Mouse (Mus musculus) c-Kit-negative CD71-positive TER-119-positive erythroid progenitor cells, embryonic 14.5 days (primary cell): ENCODE data around the gene Col18a1.

ENCODE experiments used
- DNase-seq: peaks from one replicate; pipeline ENCODE4 v3.0.0-alpha.2; 2013; ENCODE audit warnings: low read depth, low spot score

Col18a1 gene

DNA sequence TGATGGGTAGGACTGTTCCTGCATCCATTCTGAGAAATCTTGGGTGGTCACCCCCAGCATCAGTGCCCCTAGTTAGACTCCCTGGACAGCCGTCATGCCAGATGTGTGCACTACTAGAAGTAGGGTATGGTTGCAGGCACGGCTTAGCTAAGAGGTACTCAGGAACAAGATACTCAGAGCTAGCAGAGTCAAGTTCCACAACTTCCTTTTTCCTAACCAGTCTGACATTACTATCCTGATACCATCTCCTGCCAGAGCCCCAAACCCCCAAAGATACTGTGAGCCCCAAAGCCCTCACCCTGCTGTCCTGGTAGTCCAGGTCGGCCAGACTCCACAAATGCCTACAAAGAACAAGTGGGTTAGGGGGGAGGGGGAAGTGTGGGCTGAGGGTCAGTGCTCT, 102.1 kb downstream of the Col18a1 start:
- no peak for DNase-seq

DNA sequence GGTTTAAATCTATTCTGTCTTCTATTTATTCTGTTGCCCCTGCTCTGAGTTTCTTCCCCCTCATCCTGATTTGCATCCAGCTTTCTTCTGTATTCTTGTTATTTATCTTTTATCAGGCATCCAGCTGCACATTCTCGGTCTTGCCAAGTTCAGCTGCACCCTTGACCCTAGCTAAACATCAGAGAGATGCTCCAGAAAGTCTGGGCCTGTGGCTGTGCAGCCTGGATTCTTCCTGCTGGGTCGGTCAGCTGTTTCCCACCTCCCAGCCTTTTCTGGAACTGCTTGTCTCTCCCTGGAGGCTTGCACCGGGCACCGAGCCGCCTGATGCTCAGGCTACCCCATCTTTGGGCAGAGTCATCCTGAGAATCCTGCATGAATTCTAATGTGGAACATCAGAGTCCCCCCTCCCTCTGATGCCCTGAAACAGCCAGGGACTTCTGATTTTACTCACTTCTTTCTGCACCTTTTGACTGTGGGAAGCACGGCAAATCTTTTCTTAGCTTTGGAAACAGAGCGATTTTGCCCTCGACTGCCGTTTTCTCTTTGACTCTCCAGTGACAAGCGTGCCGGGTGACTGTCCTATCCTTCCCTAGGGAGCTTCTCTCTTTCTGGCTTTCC, 103.8 kb downstream of the Col18a1 start:
- no peak for DNase-seq

DNA sequence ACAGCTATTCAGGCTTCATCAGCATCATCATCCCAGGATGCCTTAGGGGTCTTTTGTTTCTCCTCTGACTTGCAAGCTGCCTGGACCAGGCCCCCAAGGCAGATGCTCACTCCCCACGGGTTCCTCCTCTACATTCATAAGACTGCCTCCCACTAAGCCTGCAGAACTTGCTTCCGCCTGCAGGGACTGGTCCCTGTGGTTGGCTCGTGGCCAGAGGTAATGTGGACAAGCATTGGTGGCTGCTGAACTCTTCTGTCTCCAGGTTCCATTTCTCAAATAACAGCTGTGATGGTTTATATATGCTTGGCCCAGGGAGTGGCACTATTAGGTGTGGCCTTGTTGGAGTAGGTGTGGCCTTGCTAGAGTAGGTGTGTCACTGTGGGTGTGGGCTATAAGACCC, 104.9 kb downstream of the Col18a1 start:
- DNase-seq: no peak

DNA sequence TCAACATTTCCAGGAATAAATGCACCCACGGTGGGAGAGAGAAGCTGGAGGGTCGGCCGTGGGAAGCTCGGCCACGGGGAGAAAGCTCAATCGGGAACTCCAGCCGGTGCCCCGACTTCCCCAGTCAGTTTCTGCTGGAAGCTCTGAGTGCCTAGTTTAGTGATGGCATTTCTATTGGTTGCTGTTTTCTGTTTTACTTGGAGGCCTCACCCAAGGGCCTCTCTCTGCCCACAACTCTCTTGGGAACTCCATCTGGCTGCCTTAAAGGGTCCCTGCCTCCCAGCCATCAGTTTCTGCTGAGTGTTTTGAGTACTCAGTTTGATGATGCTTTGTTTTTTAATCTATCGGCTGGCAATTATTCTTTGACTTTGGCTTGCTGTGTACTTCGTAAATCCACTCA, 109.6 kb downstream of the Col18a1 start:
- no peak for DNase-seq

DNA sequence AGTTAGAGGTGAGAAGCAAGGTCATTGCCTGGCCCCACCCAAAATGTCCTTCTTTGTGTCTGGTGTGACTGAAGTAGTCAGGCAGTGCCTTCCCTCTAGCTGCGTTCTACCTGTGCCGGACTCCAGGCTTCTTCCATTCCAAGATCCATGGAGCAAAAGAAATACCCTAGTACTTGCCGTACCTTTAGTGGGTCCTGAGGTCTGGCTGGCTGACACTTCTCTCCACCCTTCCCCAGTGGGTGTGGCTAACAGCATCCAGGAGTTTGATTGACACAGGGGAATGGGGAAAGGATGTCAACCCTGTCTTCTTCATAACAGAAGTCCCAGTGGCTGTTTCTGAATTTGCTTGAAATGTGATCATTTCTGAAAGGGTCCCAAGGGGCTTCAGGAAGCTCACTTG, 117.7 kb downstream of the Col18a1 start:
- no peak for DNase-seq

DNA sequence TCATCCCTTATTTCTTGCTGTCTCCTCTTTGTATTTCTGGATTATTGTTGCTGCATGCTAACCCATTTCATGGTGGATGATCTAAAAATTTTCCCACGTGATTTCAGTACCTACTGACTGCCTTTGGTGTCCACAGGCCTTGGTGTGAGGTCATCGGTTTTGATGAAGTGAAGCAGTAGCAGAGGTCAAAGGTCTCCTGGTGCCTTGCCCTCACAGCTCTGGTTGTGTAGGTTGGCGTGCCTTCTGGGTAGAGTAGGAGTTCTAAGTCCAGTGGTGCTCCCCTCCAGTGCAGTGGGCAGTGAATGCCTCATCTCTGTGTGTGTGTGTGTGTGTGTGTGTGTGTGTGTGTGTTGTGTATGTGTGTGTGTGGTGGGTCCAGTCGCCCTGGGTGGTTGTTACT, 118.2 kb downstream of the Col18a1 start:
- no peak for DNase-seq

DNA sequence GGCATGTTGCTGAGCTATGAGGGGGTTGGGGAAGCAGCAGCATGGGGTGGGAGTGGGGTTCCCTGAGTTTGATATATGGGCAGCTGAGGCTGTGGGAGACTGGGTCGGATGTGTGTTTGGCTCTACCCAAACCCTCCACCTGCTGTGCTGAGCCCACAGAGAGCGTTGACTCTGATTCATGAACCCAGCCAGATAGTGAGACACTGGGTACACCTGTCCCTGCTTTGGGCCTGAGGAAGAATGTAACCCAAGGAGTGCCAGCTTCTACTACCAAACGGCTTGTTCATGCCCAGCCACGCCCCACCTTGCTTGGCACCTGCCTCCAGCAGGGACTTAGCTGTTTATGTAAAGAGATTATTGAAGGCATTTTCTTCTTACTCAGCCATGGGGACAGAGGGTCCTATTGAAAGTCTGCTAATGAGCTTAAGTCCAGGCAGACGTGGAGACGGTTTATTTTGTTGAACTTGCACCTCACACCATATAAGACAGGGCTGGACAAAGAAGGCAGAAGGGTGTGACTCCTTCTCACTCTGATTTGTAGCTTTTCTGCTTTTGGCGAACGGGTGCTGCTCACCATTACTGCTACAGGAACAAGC, 127.7 kb downstream of the Col18a1 start:
- no peak for DNase-seq

DNA sequence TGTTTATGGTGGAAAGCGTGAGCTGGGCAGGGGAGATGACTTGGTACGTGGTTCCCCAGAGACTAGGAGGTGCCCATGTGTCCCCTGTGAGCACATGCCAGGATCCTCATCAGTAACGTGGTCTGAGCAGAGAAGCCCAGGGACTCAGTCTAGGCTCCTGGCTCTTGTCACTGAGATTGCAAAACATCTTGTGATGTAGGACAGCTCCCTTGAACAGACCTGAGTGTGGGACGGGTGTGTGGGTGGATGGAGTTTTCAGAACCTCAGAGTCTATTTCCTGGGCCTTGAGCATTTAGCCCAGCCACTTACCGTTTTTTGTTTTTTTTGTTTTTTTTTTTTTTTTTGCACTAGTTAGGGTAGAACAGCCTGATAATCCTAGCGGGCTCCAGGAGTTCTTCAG, 130.9 kb downstream of the Col18a1 start:
- DNase-seq: no peak

DNA sequence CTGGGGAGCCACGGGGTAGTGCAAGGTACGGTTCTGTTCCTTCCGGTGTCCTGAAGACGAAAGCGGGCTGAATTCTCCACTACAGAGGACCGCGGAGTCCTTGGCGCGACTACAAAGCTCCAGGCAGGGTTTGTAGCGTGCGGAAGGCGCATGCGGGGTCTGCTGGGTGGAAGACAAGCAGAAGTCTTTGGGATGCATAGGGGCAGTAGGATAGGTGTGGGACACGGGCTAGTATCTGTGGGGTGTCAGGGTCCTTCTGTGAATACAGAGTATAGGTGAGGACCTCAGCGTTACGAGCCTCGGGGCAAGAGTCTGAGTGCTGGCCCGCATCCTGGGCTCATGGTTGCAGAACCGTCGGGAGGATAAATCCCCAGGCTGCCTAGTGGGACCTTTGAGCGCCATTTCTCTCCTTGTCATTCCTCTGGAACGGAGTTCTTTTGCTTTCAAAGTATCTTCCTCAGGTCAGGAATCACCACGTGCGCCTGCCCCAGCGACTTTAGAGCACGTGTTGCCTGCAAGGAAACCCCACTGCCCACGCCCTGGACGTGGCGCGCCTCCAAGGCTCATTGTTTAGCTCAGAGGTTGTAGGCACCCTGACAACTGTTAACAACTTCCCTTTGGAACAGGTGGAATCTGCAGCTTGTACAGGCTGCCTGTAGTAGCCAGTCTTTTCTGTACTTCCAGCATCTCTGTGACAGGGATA, 132.9 kb downstream of the Col18a1 start:
- DNase-seq: no peak

DNA sequence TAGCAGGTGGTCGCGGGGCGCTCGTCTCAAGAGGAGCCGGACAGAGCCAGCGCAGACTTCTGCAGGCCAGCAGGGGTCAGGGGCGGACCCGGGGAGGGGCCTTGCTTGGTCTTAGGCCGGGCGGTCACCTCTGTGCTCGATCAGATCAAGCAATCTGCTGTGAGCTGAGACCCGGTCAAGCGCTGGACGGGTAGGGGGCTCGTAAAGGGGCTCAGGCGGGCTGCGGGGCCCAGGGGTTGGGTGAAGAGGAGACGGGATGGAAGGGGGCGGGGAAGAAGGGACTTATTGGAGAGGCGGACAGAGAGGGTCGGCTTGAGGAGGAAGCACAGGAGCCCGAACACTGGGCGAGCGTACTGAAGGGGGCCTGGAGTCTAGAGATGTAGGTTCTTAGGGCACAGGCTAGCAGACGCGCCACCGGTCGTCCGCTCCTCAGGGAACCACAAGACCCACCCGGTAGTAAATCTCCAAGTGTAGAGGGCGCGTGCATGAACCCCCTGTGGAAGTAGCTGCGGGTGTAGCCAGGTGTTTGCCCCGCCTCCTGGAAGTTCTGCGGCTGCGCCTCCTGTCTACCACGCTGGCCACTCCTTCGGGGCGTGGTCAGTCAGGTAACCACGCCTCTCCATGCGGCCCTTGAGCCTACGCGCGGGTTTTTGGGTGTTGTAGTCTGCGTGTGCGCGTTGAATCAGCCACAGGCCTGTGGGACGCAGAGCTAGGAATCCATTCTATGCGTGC, 133.6 kb downstream of the Col18a1 start:
- DNase-seq: peak; percentile 88

DNA sequence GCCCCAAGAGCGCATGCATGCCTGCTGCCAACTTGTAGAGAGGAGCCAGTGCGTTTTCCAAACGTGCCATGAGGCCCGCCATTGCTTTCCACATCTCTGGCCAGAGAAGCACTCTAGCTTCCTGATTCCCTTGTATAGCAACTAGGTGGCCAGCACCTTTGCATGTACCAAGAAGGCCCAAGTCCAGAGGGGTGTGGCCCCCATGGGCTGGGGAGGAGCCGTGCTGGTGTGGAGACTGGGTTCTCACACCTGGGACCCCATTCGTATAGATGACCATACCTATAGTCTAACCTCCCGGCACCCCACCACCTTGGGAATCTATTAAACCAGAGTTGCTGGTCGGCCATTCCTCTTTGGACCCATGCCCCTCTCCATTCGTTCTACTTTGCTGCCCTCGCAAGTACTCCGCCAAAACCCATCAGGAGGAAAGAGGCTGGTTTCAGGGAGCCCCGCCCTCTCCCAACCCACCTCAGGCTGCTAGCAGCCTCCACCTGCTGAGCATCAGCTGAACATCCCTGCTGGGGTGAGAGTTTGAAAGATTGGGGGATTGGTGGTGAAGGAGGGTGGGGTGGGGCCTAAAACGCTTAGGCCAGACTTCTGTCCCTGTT, 134.5 kb downstream of the Col18a1 start, which contains the start of gene Slc19a1:
TSS of gene Slc19a1 (plus strand) at position 474 of the 608 bp plus-strand sequence.
- DNase-seq: no peak

DNA sequence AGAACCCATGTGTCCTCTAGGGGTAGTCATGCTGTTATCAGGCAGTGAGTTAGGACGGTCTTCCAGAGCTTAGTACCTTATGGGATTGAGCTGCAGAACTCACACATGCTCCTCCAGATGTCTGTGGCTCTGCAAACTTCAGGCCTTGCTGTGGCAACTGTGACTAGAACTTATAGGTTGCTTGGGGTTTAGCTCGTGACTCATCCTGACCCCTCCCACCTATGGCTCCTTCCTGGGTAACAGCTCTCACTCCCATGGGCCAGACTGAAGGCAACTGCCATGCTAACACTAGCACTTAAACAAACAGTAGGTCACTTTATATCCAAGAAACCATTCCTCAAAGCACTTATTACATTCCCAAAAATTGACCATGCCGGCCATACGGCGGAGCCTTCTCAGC, 135.7 kb downstream of the Col18a1 start:
- DNase-seq: no peak

DNA sequence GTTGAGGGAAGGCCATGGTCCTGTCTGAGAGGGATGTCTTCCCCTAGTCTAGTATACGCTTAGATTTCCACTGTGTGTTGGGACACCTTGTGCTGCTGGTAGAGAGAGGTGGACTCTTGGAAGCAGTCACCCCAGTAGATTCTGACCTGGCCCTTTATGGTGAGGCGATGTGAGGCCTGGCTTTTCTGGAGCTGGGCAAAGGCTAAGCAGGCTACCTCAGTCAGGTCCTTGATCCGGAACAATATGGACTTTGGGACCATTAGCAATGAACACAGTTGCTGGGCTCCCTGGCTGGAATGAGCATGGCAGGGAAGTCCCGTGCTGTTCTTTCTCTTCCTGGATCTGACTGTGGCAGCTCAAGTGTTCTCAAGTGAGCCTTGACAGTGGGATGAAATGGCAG, 136.6 kb downstream of the Col18a1 start:
- DNase-seq: no peak

DNA sequence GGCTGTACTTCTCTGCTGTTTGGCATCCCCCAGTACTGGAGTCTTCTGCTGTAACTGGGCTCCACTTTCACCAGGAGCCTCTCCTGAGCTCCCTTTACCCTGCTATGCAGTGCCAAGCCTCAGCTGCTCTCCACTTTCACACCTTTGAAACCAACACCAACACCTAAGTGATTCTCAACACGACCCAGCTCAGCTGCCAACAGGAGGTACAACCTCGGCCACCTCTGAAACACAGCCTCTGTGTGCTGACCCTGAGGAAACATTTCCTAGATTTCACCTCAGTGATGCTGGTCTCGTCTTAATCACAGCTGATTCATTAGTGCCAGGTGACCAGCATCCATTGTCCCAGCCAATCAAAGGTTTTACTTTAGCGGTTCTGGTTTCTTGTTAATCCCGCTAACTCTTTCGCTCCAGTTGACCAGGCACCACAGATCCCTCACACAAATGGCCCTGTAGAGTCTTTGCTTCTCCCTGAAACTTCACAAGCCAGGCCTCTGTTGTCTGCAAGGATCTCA, 137.5 kb downstream of the Col18a1 start:
- no peak for DNase-seq

DNA sequence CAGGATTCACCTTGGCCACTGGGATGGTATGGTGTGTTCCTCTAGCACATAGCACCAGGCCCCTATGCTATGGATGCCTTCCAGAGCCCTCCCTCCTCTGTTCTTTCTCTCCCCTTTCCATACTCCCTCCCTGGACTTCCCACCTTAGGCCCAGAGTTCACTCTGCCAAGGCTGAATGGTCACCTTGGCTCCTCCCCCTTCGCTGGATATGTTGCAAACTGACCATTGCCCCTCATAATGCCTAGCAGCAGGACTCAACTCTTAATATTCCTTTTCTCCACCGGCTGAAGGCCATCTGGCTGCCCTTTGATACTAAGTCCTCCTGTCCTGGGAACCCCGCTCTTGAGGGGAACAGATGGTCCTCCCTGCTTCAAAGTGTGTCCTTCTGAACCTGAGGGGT, 139.4 kb downstream of the Col18a1 start:
- DNase-seq: no peak

DNA sequence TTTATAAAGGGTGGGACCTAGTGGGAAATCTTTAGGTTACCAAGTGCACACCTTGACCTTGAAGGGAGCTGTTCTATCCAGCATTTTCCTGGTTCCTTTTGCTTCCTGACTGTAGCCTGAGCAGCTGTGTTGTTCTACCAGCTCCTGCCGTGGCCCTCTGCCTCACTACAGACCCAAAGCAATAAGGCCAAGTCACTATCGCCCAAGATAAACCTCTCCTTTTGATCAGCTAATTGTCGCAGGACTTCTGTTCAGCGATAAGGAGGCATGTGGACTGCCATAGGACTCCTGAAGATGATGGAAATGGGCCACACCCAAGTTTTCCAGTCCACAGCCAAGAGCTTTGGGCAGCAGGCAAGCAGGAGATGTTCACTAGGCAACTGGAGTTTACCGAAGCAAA, 142.1 kb downstream of the Col18a1 start:
- DNase-seq: no peak

DNA sequence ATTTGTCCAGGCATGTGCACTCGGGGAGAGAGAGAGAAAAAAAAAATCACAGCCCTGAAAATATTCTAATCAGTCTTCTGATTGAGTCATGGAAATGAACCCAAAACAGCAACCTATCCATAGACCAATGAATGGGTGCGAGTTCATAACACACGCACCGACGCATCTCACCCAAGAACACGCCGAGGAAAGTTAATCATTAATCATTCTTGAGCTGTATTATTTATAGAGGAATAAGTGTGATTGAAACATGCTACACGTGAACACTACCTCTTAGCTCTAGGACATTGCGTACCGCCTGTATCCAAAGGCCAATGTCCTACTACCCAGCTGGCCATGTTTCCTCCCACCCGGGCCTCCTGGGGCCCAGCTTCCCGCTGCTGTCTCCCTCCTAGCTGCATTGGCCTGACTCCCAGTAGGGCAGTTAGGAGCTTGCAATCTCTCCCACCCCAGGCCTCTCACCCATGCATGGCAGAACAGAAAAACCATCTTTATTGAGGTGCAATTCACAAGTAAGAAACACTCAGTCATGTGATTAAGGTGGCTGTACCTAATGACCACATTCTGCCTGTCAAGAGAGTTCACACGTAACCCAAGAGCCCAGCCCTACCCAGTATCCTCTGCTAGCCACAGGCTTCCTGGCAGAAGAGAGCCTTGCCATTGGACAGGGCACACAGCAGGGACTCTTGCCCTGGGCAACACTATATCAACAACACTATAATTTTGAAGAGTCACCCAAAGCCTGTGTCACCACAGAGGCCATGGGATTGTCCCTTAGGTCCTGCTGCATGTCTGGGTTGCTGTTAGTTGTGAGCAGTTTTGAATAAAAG, 143.8 kb downstream of the Col18a1 start:
- DNase-seq: no peak

DNA sequence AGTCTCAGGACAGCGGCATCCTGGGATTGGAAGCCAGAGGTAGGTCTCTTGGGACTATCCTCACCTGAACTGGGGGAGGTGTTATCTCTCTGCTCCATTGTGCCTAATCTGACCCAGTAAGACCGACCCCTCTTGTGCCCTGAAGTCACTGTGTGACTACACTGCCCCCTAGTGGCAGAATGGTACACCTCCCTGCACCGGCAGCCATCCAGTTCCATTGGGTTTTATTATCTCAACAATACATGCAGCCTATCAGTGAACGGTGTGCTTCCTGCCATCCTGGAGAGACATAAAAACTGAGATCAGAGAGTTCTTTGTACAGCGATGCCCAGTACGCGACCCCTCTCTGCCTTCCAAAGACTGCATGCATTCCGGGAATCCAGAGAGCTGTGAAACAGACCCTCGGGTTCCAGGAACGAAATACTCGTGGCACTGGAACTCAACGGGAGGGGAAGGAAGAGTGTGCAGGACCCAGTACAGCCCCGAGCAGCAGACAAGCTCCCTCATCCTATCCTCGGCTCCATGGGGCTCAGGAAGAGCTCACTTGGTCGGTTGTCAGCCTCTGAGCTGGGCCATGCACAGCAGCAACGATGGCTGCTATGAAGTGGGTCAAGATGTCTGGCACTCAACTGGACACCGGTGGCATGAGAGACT, 144.8 kb downstream of the Col18a1 start:
- peak; percentile 30 for DNase-seq

DNA sequence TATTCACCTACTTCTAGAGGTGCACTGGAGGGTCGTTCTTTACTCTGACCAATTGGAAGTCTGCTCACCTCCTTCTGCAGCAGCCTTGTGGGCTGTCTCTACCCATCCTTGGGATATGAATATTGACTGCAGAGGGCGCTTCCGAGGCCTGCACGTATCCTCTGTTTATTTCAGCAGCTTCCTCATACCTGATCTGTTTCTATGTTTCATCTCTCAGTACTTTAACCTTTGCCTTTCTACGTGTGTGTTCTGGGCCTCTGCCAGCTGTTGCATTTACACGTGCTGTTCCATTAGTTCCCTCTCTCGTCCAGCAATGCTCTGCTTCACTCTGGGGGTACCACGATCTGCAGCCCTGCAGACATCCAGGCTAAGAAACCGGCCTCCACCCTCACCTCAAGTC, 148.7 kb downstream of the Col18a1 start:
- no peak for DNase-seq

DNA sequence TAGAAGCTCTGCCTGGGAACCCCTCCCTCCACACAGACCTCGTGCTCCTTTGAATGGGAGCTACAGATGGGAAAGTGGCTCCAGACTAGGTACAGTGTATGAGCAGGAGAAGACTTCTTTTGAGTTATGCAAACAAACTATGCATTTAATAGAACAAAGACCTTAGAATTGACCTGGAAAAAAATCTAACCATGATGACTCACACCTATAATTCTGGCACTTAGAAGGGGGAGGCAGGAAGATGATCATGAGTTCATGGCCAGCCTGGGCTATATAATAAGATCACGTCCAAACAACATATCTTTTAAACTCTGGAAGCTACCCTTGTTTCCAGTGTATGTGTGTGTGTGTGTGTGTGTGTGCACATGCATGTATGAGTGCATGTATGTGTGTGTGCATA, 149.3 kb downstream of the Col18a1 start:
- DNase-seq: no peak
